Mouse (Mus musculus) MEL (cell line): ENCODE data around the gene Stk36. TPM values are rescaled to one million over a fixed set of nuclear protein-coding genes. Genes with fewer than 3 reads are reported as not detected.
A peak's percentile ranks its signal among the peaks of the same experiment; 100 is the strongest.

Source experiments
- DNase-seq: peaks from one replicate; pipeline ENCODE4 v3.0.0; 2011; ENCODE audit warnings: low read depth, low spot score
- H3K27ac ChIP-seq: 2 replicates; pipeline ENCODE4 v1.5.1; 2012; ENCODE audit warnings: low read depth, mild to moderate bottlenecking, control low read depth, low read length, moderate library complexity; ENCODE audit not compliant: control insufficient read depth
- H3K27me3 ChIP-seq, 2 experiments: fragments of 150-350 bp in 1 of 2; sonication (generic) in 1 of 2; 2 replicates each; pipeline ENCODE4 v1.6.1; 2012; ENCODE audit warnings: low read length in 2 of 2, mild to moderate bottlenecking in 2 of 2, improper control_type of control experiment in 1 of 2, moderate library complexity in 1 of 2; ENCODE audit not compliant: insufficient read depth in 2 of 2, control insufficient read depth in 1 of 2
- H3K36me3 ChIP-seq, 2 experiments: 2 replicates each; pipeline ENCODE4 v1.6.1; 2012 to 2014; ENCODE audit warnings: low read length in 2 of 2, improper control_type of control experiment in 1 of 2, inconsistent platforms in 1 of 2, mild to moderate bottlenecking in 1 of 2; ENCODE audit not compliant: insufficient read depth in 2 of 2, control insufficient read depth in 1 of 2
- H3K4me1 ChIP-seq, 2 experiments: fragments of 150-350 bp in 1 of 2; sonication (generic) in 1 of 2; 2 replicates each; pipeline ENCODE4 v1.6.1; 2012; ENCODE audit warnings: low read length in 2 of 2, improper control_type of control experiment in 1 of 2, mild to moderate bottlenecking in 1 of 2; ENCODE audit not compliant: insufficient read depth in 2 of 2, control insufficient read depth in 1 of 2
- H3K4me3 ChIP-seq, 2 experiments: fragments of 150-350 bp in 1 of 2; sonication (generic) in 1 of 2; 2 replicates each; pipeline ENCODE4 v1.5.1; 2012; ENCODE audit warnings: low read depth in 2 of 2, low read length in 2 of 2, mild to moderate bottlenecking in 2 of 2, moderate library complexity in 2 of 2, control low read depth in 1 of 2, improper control_type of control experiment in 1 of 2; ENCODE audit not compliant: control insufficient read depth in 1 of 2, insufficient read depth in 1 of 2
- H3K79me2 ChIP-seq: 2 replicates; pipeline ENCODE4 v1.6.1; 2012; ENCODE audit warnings: mild to moderate bottlenecking, low read length, moderate library complexity; ENCODE audit not compliant: control insufficient read depth, poor library complexity, insufficient read depth
- H3K9ac ChIP-seq: 2 replicates; pipeline ENCODE4 v1.6.1; 2012; ENCODE audit warnings: low read depth, mild to moderate bottlenecking, control low read depth, low read length, moderate library complexity; ENCODE audit not compliant: control insufficient read depth, poor library complexity, severe bottlenecking
- H3K9me3 ChIP-seq: fragments of 150-350 bp; sonication (generic); replicated peaks from 2 replicates; pipeline ENCODE4 v1.6.1; 2012; ENCODE audit warnings: mild to moderate bottlenecking, low read length, improper control_type of control experiment, moderate library complexity; ENCODE audit not compliant: insufficient read depth
- BHLHE40 ChIP-seq: IDR thresholded peaks from 2 replicates; pipeline ENCODE4 v1.6.1; 2012; ENCODE audit warnings: low read depth, mild to moderate bottlenecking, inconsistent platforms, low read length, improper control_type of control experiment, borderline replicate concordance
- CHD1 ChIP-seq: IDR thresholded peaks from 2 replicates; pipeline ENCODE4 v1.6.1; 2012; ENCODE audit warnings: low read depth, mild to moderate bottlenecking, inconsistent platforms, low read length, improper control_type of control experiment
- CHD2 ChIP-seq: IDR thresholded peaks from 2 replicates; pipeline ENCODE4 v1.6.1; 2011; ENCODE audit warnings: low read length, improper control_type of control experiment
- CTCF ChIP-seq, 3 experiments: IDR thresholded peaks in 2 of 3; conservative IDR thresholded peaks in 1 of 3; 2 replicates each; pipeline ENCODE4 v1.5.1; 2011 to 2012; ENCODE audit warnings: low read length in 3 of 3, low read depth in 2 of 3, mild to moderate bottlenecking in 2 of 3, improper control_type of control experiment in 1 of 3, inconsistent platforms in 1 of 3, mixed read lengths in 1 of 3, moderate library complexity in 1 of 3; ENCODE audit not compliant: control insufficient read depth in 1 of 3, insufficient read depth in 1 of 3, poor library complexity in 1 of 3, severe bottlenecking in 1 of 3
- ELF1 ChIP-seq: IDR thresholded peaks from 2 replicates; pipeline ENCODE4 v1.6.1; 2014; ENCODE audit warnings: low read depth, mild to moderate bottlenecking, inconsistent platforms, low read length, improper control_type of control experiment, moderate library complexity
- GABPA ChIP-seq: IDR thresholded peaks from 2 replicates; pipeline ENCODE4 v1.6.1; 2012; ENCODE audit warnings: low read depth, mild to moderate bottlenecking, inconsistent platforms, low read length, improper control_type of control experiment, moderate library complexity
- HCFC1 ChIP-seq: IDR thresholded peaks from 2 replicates; pipeline ENCODE4 v1.6.1; 2012; ENCODE audit warnings: low read depth, mild to moderate bottlenecking, inconsistent platforms, low read length, improper control_type of control experiment, moderate library complexity
- KAT2A ChIP-seq: conservative IDR thresholded peaks from 2 replicates; pipeline ENCODE4 v1.6.1; 2012; ENCODE audit warnings: low read depth, low read length, improper control_type of control experiment, inconsistent platforms
- MAFK ChIP-seq: IDR thresholded peaks from 2 replicates; pipeline ENCODE4 v1.6.1; 2011; ENCODE audit warnings: low read depth, mild to moderate bottlenecking, low read length, improper control_type of control experiment, borderline replicate concordance
- MAX ChIP-seq: IDR thresholded peaks from 2 replicates; pipeline ENCODE4 v1.6.1; 2011; ENCODE audit warnings: low read length, improper control_type of control experiment
- MXI1 ChIP-seq: IDR thresholded peaks from 2 replicates; pipeline ENCODE4 v1.6.1; 2011; ENCODE audit warnings: mild to moderate bottlenecking, low read depth, low read length, improper control_type of control experiment
- MYB ChIP-seq: IDR thresholded peaks from 2 replicates; pipeline ENCODE4 v1.6.1; 2011; ENCODE audit warnings: mild to moderate bottlenecking, low read depth, low read length, improper control_type of control experiment
- MYC ChIP-seq: IDR thresholded peaks from 2 replicates; pipeline ENCODE4 v1.6.1; 2011; ENCODE audit warnings: low read depth, mild to moderate bottlenecking, low read length, improper control_type of control experiment, moderate library complexity
- NELFE ChIP-seq: IDR thresholded peaks from 2 replicates; pipeline ENCODE4 v1.6.1; 2011; ENCODE audit warnings: low read depth, low read length, improper control_type of control experiment
- POLR2A ChIP-seq, 2 experiments: IDR thresholded peaks; 2 replicates each; pipeline ENCODE4 v1.6.1; 2011 to 2012; ENCODE audit warnings: low read length in 2 of 2, mild to moderate bottlenecking in 2 of 2, control low read depth in 1 of 2, improper control_type of control experiment in 1 of 2, low read depth in 1 of 2, moderate library complexity in 1 of 2; ENCODE audit not compliant: control insufficient read depth in 1 of 2, insufficient read depth in 1 of 2, poor library complexity in 1 of 2
- POLR2AphosphoS2 ChIP-seq: IDR thresholded peaks from 2 replicates; pipeline ENCODE4 v1.6.1; 2011; ENCODE audit warnings: low read length, improper control_type of control experiment
- POLR2AphosphoS5 ChIP-seq: IDR thresholded peaks from 2 replicates; pipeline ENCODE4 v1.6.1; 2012; ENCODE audit warnings: low read depth, borderline replicate concordance, mild to moderate bottlenecking, inconsistent platforms, low read length, moderate library complexity, mixed read lengths
- SIN3A ChIP-seq: IDR thresholded peaks from 2 replicates; pipeline ENCODE4 v1.6.1; 2012; ENCODE audit warnings: low read length, improper control_type of control experiment, inconsistent platforms
- TAL1 ChIP-seq: IDR thresholded peaks from 2 replicates; pipeline ENCODE4 v1.6.1; 2012; ENCODE audit warnings: mild to moderate bottlenecking, inconsistent platforms, low read length, moderate library complexity, mixed read lengths
- TBP ChIP-seq: IDR thresholded peaks from 2 replicates; pipeline ENCODE4 v1.8.0; 2011; ENCODE audit warnings: low read depth, low read length, improper control_type of control experiment
- ZC3H11A ChIP-seq: IDR thresholded peaks from 2 replicates; pipeline ENCODE4 v1.6.1; 2012; ENCODE audit warnings: low read depth, mild to moderate bottlenecking, inconsistent platforms, low read length, improper control_type of control experiment
- ZKSCAN1 ChIP-seq: IDR thresholded peaks from 2 replicates; pipeline ENCODE4 v1.6.1; 2012; ENCODE audit warnings: low read depth, mild to moderate bottlenecking, inconsistent platforms, low read length, improper control_type of control experiment, moderate library complexity
- ZMIZ1 ChIP-seq: IDR thresholded peaks from 2 replicates; pipeline ENCODE4 v1.6.1; 2012; ENCODE audit warnings: low read depth, mild to moderate bottlenecking, inconsistent platforms, low read length, improper control_type of control experiment, moderate library complexity
- polyA plus RNA-seq, 2 experiments: library from polyadenylated mRNA; stranded (reverse) in 1 of 2; unstranded in 1 of 2; fragments of >175 nt in 1 of 2; fragments of >200 nt in 1 of 2; gene quantifications; 2 replicates each; pipeline versions ENCODE4 v1.2.1 to v1.2.4; 2012; ENCODE audit warnings: low replicate concordance in 2 of 2, low read depth in 1 of 2; ENCODE audit not compliant: insufficient read length in 2 of 2, insufficient read depth in 1 of 2, missing spikeins in 1 of 2
- total RNA-seq: library from RNA; depleted of rRNA; stranded (reverse); fragments of 300-350 nt; gene quantifications from 2 replicates; pipeline ENCODE4 v1.2.3, GENCODE M21; 2012; rRNA removed

The Stk36 gene
- total RNA-seq (0.23 and 0.26 TPM in 2 replicates), polyA plus RNA-seq (under 1 TPM in 1 of 2 experiments, not detected in 1; 0.89 TPM)

DNA sequence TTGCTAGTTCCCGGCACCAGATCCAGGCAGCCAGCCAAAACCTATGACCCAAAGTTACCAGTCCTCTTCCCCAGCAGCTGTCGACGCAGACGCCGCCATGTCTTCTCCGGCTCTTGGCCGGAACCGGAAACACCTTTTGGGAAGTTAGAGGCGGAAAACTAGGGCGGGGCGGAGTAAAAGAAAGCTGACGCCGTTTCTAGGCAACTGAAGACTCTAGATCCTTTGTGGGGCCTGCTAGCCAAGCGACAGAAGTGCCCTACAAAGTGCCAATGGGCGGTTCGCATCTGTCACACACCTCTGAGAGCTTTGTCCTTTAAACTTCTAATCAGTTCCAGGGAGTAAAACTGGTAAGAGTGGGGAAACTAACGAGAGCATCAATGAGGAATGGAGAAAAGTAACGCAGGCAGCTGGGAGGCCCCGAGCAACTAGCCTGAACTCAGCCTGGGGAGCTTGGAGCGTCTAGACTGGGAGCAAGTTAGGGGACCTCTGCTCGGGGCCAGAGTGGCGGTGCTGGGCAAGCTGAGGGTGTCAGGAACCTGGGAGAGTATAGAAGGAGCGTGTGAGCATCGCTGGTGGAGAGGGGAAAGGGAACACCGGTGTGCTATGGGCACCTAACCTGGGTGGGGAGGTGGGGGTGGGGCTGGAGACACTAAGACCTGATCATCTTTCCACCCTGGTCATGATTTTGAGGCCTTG is at the start of gene Stk36, which contains the start of gene Rnf25:
Gene Stk36 (plus strand): TSS at position 179 of the 696 bp plus-strand sequence.
Gene Rnf25 (minus strand): TSS at position 131 of the 696 bp plus-strand sequence.
- Histone ChIP-seq H3K9ac (peak within 1 kb of the TSS; percentile 92), H3K36me3 (peaks cover 0 to 6% of the 10 kb centered on the region in 2 experiments; a peak in 3 of 4 replicates), H3K79me2 (peaks cover 7% of the 10 kb centered on the region), H3K27ac (peak within 1 kb of the TSS; percentile 35), H3K9me3 (no peaks in the 10 kb centered on the region), H3K4me1 (peaks cover 0 to 2% of the 10 kb centered on the region in 2 experiments; a peak in 1 of 4 replicates), H3K27me3 (no peaks in the 10 kb centered on the region), H3K4me3 (peak within 1 kb of the TSS; percentile 85 to 97)
- peak; percentile 93 for DNase-seq
- TF ChIP-seq ZMIZ1 (peak; percentile 83; the same call in 1 of the 2 replicates), NELFE (peak; percentile 96), MAX (no peak), MYC (no peak), TBP (peak; percentile 78; the same call in 1 of the 2 replicates), CTCF (IDR thresholded peaks at IDR 0.05 in 2 of 3, conservative IDR thresholded peaks at IDR 0.05 in 1 of 3; ENCODE audit: control insufficient read depth in 1 of 3, insufficient read depth in 1 of 3, low read depth in 2 of 3, low read length in 3 of 3, poor library complexity in 1 of 3, severe bottlenecking in 1 of 3) (no peak), CHD2 (no peak), SIN3A (peak; percentile 99), MXI1 (peak; percentile 74), POLR2A (IDR thresholded peaks at IDR 0.05; ENCODE audit: control insufficient read depth in 1 of 2, insufficient read depth in 1 of 2, low read depth in 1 of 2, low read length in 2 of 2, poor library complexity in 1 of 2) (peak; percentile 91 to 97; a peak in 3 of 4 replicates), POLR2AphosphoS2 (peak; percentile 96), CHD1 (no peak), BHLHE40 (no peak), HCFC1 (peak; percentile 87), ZKSCAN1 (no peak), MYB (no peak), GABPA (no peak), MAFK (no peak), KAT2A (no peak; the same call in 1 of the 2 replicates), TAL1 (no peak), ELF1 (peak; percentile 72), ZC3H11A (no peak), POLR2AphosphoS5 (no peak)
